Mouse (Mus musculus) telencephalon, adult 2 months (tissue): ENCODE measurements at regions not wholly inside any gene's neighbourhood (a gene's known extent, or its start where the extent isn't known, plus 50 kb on each side); places are given as distances from the start of the nearest gene placed in this dataset.

Experiments
- DNase-seq: peaks from one replicate; pipeline ENCODE4 v3.0.0-alpha.2; 2011; ENCODE audit warnings: low read depth, low spot score

DNA sequence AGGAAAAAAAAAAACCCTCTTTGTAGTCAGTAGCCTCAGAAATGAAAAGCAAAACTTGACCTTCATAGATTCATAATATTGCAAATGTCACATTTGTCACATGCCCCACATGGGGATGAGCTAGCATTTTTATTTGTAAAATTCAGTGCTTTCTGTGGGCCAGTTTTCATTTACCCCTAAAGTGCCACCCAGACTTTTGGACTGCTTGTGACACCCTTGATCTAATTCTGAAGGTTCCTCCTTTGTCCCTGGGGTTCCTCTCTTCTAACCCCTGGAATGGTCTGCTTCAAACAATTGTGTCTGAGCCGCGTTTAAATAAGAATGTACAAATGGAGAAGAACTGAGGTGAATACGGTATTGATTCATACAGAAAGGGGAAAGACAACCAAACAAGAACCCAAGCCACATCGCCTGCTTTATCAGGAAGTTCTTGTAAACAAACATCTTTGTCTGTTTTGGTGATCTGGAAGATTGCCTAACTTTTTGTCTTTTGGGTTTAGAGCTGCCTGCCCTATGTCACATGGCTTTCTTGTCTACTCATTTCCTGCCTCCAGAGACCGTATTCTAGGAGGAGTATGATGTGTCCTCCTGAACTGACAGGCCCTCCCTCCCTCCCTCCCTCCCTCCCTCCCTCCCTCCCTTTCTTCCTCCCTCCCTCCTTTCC, 203.1 kb upstream of the Gm9833 start:
- no peak for DNase-seq

DNA sequence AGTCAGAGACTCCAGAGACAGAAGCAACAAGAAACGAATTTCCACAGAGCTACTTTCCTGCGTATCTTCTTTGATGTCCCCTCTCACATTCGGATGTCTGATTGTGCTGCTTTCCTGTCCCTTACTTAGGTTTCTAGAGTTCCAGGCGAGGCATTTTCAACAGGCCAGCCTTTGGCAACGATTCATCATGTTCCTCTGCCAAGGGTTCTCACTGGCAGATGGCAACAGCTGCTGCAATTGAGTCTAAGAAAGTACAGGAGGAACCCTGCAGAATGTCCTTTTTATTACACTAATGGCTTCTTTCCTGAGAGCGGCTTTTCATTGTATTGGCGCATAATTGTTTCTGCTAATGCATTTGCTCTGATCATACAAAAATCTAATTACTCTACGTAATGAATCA, 202.3 kb upstream of the Gm9833 start:
- no peak for DNase-seq

DNA sequence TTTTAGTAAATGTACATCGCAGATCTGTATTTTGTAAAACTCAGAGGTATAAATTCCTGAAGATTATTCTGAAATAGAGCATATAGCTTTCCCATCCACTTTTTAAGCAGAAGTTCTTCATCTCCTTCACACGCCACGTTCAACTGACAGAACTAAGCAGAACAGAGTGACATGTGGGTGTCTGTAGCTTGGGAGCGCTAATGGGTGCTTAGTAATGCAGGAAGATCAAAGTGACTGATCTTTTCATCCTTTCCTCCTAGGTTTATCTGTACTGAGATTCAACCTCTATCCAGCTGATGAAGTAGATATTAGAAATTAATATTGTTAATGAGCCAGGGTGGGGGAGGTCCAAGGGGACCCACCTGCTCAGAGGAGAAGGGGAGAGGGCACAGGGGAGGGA, 201.8 kb upstream of the Gm9833 start:
- DNase-seq = no peak

DNA sequence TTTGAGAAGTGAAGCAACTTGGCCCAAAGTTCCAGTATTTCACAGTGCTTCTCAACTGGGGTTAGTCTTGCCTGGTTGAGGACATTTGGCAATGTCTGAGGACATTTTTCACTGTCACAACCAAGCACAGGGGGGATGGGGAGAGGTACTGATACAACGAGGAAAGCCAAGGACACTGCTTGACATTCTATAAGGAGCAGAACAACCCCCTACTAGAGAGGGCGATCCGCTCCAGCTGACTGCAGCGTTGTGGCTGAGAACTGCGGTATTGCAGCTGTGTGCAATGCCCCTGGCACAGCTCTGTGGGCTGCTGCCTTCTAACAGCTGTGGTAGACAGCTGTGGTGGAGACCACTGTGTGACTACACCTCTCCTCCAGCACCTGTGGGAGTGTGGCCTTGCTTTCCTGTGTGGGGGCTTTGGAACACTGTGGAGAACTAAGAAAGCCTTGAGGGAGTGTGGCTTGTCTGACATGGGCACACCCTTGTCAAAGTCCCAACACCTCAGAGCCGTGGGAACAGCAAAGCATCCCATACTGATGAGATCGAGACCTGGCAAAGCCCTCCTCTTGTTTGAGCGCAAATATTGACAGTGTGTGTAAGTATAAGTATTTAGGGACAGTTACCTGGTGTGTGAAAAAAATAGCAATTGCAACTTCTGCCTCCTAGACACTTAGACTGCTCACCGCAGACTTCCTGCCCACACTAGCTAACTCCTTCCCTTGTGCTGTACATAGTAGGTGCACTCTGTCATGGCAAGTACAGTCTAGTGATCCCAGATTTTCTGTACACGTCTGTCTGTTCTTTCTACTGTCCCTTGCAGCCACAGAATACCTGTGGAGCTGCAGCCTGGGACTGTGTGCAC, 200.9 kb upstream of the Gm9833 start:
- DNase-seq = no peak

DNA sequence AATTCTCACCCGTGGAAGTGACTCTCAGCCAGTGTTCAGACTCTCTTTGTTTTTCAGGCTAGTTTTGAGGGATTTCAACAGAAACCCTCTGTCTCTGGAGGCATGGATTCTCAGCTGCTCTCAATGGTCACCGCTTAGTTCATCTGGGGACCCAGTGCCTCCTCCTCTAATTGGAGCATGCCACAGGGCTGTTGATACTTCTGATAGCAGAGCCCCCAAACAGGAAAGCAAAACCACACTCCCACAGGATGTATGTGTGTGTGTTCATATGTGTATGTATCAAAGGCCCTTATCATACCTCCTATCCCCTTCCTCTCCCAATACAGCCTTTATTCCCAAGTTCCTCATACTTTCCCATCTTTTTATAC, 200.3 kb upstream of the Gm9833 start:
- no peak for DNase-seq

DNA sequence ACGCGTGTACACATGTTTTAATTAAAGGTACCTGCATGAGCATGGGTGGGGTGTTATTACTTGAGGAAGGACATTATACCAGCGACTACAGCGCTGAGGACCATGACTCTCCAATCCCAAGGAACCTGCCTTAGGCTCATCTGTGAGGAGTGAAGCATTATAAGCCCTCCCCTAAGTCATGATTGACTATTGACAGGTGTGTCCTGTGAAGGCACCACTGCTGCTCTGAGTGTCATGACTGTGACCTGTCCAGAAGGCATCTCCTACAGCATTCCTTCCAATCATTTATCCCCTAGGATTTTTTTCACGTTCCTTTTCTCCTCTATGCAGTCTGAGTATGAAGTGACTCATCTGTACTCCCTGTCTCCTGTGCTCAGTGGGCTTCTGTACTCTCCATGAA, 199.9 kb upstream of the Gm9833 start:
- DNase-seq = no peak

DNA sequence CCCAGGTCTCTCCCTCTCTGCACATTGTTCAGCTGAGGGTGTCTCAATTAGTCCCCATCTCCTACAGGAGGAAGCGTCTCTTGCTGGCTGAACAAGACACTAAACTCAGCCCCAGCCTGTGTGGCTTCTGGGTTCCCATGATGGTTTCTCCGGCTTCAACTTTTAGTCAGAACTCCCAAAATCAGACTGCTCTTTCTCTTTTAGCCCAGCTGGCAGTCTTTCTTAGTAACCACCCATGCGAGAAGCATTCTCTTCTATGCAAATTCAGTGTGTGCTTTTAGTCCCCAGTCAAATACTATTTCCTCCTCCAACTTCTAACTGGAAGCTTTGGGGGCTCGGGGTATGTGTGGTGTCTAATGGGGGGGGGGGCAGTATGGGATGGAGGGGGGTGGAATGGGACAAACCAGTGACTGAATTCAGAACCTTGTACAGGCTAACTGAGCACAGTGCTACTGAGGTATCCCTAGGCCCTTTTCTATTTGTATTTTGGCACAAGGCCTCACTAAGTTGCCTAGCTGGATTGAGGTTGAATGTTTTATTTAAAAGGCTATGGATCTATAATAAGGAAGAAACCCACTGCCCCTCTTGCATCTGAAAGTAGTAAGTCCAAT, 194.9 kb upstream of the Gm9833 start:
- no peak for DNase-seq

DNA sequence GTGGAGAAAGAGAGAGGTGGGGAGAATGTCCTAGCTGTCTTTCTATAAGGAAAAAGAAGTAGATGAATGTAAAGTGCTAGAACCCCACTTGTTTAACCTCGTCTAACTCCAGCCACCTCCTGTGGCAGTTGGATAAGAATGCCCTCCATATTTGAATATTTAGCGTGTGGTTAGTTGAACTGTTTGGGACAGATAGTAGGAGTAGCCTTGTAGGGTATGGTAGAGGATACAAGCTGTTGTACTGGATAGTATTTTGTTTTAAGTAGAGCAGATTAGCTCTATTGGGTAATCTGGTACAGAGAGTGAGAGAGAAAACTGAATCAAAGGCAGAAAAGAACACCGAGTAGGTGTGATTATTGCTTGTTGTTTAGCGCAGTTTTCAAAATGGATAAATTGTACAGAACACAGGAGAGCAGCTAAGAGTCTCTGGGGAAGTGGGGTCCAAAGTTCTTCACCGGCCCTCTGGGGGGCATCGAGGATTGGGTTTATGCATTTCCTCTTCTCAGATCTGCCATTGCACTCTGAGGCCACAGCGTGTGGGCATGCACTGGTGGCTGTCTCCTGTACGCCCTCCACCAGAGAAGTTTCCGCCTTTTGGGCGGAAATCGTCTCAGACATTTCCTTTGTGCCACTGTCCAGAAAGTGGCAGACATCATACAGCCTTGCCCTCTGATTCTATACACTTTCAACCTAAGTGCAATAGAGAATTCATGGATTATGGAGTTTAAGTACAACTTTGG, 192.3 kb upstream of the Gm9833 start:
- DNase-seq = no peak

DNA sequence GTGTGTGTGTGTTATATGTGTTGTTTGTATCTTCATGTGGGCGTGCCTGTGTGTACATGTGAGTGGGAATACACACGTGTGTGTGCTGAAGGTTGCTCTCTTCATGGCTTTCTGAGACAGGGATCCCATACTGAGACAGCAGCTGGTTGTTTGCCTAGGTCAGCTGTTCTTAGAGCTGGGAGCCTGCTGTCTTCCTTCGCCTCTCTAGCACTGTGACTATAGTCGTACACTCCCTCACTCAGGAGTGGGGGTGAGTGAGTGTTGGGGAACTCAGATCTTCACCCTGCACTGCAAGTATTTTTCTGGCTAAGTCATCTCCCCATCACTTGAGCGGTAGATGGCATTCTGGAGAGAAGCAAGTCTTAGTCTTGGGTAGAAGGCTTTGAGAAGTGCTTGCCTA, 191.6 kb upstream of the Gm9833 start:
- no peak for DNase-seq

DNA sequence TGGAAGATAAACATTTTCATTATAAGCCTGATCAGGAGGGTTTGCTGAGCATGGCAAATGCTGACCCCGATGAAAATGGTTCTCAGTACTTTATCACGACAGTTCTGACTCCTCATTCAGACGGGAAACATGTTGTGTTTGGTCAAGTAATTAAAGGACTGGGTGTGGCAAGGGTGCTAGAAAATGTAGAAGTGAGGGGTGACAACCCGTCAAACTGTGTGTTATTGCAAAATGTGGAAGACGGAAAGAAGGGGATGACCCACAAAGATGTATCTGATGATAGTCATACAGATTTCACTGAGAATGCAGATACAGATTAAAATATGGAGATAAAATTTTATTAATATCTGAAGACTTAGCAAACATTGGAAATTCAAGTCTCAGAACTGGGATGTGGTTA, 186.2 kb upstream of the Gm9833 start:
- no peak for DNase-seq

DNA sequence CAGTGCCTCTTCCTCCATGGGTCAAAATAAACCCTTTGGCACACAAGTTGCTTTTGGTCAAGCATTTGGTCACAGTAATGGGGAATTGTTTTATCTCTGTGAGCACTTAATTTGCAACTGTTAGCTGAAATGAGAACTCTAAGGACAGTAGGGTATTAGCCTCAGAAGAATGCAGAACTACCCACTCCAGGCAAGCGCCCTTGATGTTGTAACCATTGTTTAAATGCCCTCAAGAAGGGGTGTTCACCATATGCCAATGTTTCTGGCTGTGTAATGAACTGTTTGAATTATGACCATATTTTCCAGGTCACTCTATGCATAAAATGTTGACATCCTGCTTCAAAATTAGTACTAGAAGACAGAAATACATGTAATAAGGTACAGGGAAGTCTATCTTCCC, 174.6 kb upstream of the Gm9833 start:
- DNase-seq = no peak

DNA sequence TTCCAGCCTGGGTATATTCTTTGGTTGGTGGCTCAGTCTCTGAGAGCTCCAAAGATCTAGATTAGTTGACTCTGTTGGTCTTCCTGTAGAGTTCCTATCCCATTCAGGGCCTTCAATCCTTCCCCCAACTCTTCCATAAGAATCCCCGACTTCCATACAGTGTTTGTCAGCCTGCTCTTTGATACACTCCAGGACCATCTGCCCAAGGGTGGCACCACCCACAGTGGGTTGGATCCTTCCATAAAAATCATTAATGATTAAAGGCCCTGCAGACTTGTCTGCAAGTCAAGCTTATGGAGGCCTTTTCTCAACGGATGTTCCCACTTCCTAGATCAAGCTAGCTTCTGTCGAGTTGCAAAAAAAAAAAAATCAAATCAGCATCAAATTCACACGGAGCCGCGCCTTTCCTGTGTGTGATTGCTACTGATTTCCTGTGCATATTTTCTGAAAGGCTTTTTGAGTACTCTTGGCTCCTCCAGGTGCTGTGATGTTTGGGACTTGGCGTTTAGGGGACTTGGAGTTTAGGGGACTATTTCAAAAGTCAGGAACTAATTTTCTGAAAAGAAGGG, 171.3 kb upstream of the Gm9833 start:
- DNase-seq = no peak

DNA sequence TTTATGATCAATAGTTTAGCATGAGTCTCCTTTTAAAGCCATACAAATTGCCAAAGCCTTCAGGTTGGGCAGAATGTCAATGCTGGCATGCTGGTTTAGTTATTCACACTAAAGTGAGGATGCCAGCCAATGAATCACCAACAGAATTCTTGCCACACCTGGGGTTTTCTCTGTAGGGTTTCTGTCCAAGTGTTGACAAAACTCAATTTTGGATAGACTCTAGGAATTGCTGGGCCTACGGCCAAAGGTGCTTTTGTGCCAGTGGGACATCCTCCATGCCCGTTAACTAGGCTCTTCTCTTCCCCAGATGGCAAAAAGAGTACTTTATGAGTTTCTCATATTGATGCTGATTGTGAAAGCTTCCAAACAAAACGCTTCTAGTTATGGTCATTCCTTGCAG, 167.6 kb upstream of the Gm9833 start:
- no peak for DNase-seq

DNA sequence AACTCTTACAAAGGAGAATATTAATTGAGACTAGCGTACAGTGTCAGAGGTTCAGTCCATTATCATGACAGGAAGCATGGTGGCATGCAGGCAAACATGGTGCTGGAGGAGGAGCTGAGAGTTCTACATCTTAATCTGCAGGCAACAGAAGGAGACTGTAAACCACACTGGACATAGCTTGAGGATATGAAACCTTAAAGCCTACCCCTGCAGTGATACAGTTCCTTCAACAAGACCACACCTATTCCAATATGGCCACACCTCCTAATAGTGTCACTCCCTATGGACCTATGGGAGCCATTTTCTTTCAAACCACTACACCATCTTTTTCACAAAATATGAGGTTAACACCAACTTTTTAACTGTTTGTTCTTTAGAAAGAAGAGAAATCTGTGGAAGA, 166.2 kb upstream of the Gm9833 start:
- no peak for DNase-seq

DNA sequence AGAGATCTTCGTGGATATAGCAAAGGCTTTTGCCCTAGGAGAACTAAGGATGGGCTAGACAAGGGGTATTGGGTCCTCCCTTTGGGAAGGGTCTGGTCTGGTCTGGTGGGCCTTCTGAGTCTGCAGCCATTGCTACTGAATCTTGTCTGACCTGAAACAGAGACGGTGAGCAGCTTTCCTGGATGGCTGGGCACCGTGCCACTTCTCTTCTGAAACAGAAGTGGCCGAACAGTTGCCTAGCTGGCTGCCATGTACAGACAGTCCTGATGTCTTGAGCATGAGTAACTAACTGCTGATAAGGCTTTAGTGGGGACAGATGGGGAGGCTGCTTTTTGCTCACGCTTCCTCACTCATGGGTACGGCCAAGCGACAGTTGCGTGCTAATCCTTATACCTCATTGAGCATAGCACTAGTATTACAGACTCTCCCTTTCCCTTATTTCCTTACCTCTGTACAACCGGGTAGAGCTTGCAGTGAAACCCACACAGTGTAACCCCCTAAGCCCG, 165.3 kb upstream of the Gm9833 start:
- DNase-seq = no peak

DNA sequence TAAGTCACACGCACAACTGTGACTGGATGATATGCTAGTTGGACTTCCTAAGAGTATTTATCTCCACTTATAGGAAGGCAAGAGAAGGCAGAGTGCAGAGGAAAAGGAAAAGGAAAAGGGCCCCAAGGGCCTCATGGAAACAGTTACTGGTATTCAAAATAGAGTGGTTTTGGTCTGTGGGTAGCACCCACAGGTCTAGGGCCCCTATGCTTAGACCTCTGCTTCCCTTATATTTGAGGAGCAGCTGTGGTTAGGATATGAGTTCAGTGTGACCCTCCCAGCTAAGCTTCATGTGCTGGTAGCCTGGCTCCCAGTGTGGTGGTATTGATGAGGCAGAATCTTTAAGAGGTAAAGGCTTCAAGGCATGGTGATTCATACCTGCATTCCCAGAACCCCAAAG, 163.3 kb upstream of the Gm9833 start:
- no peak for DNase-seq

DNA sequence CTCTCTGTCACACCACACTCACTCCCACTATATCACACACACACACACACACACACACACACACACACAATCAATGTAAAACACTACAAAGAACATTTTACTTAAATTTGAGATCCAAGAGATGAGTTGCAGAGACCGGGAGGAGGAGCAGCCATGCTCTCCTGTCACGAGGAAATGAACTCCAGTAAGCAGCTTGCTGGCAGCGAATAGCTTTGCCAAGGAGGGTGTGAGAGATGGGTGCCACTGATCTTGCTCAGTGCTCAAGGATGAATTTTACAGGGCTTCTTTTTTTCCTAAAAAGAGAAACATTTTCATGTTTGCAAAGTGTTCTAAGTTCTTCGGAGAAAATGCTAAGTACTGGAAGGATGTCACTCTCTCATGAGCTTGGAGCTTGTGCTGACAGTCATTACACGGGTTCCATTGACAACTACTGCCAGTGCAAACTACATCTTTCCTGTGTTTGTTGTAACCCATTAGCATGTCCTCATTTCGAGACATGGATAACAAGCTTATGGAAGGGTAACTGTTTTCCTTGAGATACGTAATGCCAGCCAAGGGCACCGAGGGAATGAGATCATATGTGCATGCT, 151.0 kb upstream of the Gm9833 start:
- DNase-seq = no peak

DNA sequence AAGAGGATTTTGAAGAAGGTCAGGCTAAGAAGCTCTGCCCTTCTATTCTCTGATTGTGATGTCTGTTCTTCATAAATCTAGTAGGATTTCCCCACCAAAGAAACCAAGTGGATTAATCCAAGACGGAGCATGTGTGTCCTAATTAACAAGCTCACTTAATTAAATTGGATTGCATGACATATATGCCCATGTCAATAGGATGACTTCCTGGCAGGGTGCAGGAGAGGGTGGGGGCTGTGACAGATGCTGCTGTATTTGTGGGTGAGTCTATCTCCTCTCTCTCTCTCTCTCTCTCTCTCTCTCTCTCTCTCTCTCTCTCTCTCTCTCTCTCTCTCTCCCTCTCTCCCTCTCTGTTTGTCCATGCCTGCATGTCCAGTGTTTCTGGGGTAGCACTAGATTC, 149.3 kb upstream of the Gm9833 start:
- DNase-seq = no peak

DNA sequence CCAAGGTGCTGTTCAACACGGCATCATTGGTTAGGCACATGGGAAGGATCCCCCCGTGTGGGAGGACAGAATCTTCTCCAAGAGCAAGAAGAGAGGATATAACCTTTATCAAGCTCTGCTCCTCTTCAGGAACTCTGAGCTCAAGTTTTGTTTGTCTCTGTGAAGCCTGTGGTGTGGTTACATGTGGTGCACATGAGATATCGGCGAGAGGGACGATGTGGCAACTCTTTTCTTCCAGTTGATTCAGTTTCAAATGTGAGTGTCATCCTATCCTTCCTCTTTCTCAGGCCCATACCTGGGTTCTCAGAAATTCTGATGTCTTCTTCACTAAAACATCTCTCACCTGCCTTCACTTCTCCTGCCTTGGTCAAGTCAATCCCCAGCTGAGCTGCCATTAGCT, 145.3 kb upstream of the Gm9833 start:
- no peak for DNase-seq

DNA sequence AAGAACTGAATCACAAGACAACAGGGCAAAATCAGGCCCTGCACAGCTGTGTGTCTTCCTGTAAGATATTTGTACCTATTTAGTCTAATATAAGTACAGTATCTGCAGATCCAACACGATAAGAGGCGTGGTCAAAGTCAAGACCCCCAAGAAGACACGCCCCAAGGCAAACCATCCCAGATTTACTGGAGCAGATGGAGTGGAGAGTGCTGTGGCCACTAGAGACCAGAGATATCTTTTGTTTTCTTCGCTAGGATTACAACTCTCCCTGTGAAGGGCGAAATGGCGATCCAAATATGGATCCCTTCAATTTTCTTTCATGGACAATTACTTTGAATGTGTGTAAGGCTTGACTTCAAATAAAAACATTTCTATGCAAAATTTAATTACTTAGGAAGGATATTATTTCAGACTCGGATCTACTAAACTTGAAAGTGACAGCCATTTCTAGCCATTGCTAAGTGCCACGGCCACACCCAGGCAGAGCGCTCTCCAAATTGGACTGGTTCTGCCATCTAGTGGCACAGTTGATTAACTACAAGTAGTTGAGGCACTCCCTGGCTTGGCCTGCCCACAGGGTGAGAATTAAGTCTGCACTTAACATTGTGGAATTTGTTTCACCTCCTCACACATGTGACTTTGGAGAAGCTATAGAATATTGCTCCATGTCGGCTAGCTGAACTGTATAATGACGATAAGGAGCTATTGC, 140.4 kb upstream of the Gm9833 start:
- peak; percentile 33 for DNase-seq

DNA sequence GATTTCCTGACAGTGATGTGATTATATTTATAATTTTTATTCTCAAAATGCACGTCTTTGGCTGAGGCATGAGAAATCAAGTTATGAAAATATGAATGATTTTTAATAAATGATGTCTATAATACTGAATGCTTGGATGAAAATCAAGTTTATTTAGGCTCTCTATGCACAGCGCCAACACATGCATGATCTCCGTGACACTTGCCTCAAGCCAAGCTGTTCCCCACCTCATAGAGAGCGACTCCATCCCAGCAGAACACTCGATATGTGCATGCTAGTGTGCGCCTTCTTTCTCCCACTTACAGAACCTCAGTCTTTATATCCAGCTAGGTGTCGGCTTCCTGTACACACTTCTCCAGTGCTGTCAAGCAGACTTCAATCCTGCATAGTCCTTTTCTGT, 139.8 kb upstream of the Gm9833 start:
- no peak for DNase-seq
